Mouse (Mus musculus) liver, postnatal 0 days (tissue): ENCODE measurements around the gene Ptpn13.

Source experiments
- CTCF ChIP-seq: sonication (generic); IDR thresholded peaks from 2 replicates; pipeline ENCODE4 v1.5.1; 2016; ENCODE audit warnings: antibody characterized with exemption, low read depth
- EP300 ChIP-seq: IDR thresholded peaks from 2 replicates; pipeline ENCODE4 v1.6.1; 2016; ENCODE audit warnings: antibody characterized with exemption, low read depth, mild to moderate bottlenecking

DNA sequence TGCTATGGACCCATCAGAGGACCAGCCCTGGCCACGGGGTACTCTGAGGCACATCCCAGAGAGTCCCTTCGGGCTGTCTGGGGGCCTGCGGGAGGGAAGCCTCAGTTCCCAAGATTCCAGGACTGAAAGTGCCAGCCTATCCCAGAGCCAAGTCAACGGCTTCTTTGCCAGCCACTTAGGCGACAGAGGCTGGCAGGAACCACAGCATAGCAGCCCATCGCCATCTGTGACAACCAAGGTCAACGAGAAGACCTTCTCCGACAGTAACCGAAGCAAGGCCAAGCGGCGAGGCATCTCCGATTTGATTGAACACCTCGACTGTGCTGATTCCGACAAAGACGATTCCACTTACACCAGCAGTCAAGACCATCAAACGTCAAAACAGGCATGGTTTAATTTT, 129.8 kb downstream of the Ptpn13 start:
- TF ChIP-seq CTCF, result no peak
- TF ChIP-seq EP300, result no peak
